Mouse (Mus musculus) adrenal gland, postnatal 4 days (tissue): ENCODE data around the gene Map4. TPM values are rescaled to one million over a fixed set of nuclear protein-coding genes. Genes with fewer than 3 reads are reported as not detected.
"Not testable (repeated sequence)": the region's sequence is repeated elsewhere in the genome, so short reads cannot be mapped to it uniquely, and the experiment has no call there.

Source experiments
- DNase-seq, 2 experiments: peaks; one replicate each; pipeline ENCODE4 v3.0.0; 2021 to 2022; ENCODE audit warnings: low spot score in 2 of 2, mixed read lengths in 2 of 2
- total RNA-seq, 2 experiments: library from RNA; stranded (reverse); gene quantifications; 2 replicates each; pipeline ENCODE4 v1.2.3; 2021

Map4 gene
- total RNA-seq, 2 experiments from 2014 or later, result 118 to 124 TPM

DNA sequence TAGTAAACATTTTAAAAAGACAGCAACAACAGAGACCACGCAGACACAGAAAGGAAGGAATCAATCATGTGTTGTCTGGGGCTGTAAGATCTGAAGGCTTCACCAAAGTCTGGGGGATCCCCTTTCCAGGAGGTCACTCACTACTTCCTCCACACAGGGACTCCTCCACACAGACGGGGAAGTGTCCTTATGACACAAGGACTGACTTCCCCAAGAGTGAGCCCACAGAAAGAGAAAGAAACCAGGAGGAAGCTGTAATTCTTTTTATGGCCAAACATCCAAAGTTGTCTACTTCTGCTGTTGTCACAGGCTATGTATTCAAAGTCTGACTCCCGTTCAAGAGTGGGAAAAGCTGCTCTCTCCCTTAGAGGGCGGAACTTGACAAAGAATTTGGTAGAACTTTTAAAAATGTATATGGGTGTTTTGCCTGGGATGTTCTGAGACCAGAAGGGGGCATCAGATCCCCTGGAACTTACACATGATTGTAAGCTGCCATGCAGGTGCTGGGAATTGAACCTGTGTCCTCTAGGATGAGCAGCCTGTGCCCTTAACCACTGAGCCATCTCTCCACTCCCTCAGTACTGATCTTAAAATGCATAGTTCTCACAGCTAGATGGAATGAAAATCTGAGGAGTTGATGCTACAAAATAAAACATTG, 16.9 kb upstream of the Map4 start:
- no peak for DNase-seq

GRCm38 (mm10) chr9:109917931-109918330, 13.3 kb upstream of the Map4 start:
- no peak for DNase-seq

DNA sequence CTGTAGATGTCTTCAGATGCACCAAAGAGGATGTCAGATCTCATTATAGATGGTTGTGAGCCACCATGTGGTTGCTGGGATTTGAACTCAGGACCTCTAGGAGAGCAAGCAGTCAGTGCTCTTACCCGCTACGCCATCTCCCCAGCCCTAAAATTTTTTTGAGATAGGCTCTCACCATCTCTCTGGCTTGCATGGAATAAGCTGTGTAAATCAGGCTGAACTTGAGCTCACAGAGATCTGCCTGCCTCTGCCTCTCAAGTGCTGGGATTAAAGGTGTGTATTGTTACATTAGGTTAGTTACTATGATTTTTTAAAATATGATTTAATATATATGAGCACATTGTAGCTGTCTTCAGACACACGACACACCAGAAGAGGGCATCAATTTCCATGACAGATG, 2.1 kb upstream of the Map4 start:
- no peak for DNase-seq

DNA sequence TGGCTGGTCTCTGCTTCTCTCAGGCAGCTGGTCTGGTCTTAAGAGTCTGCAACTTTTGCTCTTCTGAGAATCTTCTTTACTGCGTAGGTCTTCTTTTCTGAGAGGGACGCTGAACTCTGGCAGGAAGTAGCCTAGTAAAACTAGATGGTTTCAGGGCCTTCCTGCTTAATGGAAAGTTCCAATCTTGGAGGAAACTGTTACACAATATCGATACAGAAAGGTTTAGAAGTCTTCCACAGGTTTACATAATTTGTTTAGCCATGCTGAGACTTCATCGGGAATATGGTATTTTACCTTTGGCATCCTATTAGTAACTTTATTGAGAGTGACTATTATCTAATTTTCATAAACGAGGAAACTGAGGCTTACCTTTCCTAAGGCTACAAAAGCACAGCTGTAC, 1.2 kb upstream of the Map4 start:
- no peak for DNase-seq

- no peak for DNase-seq
Measured at GRCm38 (mm10) chr9:109930752-109931151, 508 bp upstream of the Map4 start.

GRCm38 (mm10) chr9:109932361-109932755, 1.1 kb downstream of the Map4 start:
- DNase-seq, result peak in 1 of 2 experiments; percentile 6

DNA sequence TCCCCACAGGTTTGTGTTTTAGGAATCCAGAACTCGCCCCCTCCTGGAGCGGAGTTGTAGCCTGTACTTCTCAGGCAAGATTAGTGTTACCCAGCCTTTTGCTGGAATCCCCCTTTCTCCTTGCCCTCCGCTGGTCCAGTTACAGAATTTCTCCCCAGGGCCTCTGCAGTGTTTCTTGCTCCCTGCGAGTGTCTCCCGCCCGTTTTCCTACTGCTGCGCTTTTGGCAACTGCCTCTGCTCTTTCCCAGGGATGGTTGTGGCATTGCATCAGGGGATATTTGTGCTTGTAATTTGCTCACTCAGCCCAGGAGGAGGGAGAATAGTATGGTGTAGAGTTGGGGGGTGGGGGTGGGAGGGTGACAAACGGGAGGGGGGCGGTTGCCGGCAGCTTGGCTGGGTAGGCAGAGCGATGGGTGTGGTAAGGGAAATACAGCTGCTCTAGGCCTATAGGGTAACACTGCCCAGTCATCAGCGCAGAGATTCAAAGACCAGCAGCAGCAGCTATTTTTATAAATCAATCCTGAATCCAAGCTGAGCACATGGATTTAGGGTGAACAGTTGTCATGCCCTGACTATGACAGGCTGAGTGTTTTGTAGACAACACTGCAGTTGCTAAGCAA, 1.6 kb downstream of the Map4 start:
- peak in 1 of 2 experiments; percentile 22 for DNase-seq

DNA sequence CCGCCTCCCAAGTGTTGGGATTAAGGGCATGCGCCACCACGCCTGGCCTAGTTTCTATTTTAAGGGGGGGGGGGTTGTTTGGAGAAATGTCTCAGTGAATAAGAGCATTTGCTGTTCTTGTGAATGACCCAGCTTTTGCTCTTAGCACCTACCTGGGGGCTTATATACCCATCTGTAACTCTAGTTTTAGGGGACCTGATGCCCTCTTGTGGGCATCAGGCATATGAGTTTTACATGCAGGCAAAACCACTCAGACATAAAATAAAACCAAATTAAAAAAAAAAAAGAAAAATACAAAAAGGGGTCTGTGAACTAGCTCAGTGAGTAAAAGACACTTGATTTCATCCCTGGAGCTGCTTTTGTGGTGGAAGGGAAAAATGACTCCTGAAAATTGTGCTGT, 8.1 kb downstream of the Map4 start:
- DNase-seq, result no peak

- DNase-seq, result no peak
Measured at GRCm38 (mm10) chr9:109942796-109943195, 11.5 kb downstream of the Map4 start.

DNA sequence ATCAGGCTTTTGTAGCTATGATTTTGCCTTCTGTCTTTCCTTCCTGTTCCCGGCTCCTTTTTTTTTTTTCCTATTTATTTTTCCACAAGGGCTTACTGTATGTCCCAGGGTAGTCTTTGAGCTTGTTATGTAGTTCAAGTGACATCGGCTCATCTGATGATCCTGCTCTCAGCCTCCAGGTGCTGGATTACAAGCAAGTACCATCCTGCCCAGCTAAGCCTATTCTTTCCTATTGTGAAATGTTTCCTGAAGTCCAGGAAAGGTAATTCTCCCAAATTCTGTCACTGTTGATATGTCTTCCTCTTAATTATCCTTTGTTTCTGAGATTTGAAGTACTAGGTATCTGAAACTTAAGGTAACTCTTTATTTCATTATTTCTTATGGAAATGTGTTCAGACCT, 13.5 kb downstream of the Map4 start:
- no peak for DNase-seq

- DNase-seq, result no peak
Measured at GRCm38 (mm10) chr9:109948546-109948945, 17.3 kb downstream of the Map4 start.

DNA sequence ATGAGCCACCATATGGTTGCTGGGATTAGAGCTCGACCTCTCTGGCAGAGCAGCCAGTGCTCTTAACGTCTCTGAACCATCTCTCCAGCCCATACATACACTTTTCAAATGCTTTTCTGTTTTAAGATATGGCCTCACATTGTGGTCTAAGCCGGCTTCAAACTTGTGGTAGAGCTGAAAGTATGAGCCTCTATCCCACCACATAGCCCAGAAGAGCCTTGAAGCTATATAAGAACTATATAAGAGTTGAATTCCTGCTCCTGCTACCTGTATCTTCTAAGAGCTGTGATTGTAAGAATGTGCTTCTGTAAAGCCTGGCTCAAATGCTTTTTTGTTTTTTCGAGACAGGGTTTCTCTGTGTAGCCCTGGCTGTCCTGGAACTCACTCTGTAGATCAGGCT, 18.5 kb downstream of the Map4 start:
- no peak for DNase-seq

GRCm38 (mm10) chr9:109953538-109953937, 22.3 kb downstream of the Map4 start:
- DNase-seq, result no peak

- no peak for DNase-seq
Measured at GRCm38 (mm10) chr9:109954631-109955030, 23.4 kb downstream of the Map4 start.

DNA sequence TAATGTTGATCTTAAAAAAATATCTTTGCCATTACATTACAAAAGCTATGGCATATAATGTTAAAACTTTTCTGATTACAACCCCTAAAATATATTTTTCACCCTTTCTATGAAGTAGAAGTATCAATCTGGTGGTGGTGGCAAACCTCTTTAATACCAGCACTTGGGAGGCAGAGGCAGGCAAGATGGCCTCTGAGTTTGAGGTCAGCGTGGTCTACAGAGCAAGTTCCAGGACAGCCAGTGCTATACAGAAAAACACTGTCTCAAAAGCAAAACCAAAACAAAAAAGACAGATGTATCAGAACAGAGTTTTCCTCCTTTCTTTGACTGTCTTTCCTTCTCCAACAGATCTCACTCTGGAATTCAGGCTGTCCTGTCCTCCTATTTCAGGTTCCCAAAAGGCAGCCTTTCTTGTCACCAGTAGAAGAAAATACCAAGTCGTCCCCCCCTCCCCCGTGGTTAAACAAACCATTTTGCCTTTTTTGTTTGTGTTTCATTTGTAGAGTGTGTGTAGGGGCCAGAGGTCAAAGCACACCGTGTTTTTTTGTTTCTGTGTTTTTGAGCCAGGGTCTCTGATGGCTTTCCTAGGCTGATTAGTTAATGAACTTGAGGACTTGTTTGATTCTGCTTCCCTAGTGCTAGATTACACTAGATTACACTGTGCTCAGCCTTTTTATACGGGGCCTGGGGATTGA, 28.3 kb downstream of the Map4 start:
- no peak for DNase-seq

- DNase-seq, result no peak
Measured at GRCm38 (mm10) chr9:109960593-109960992, 29.3 kb downstream of the Map4 start.

DNA sequence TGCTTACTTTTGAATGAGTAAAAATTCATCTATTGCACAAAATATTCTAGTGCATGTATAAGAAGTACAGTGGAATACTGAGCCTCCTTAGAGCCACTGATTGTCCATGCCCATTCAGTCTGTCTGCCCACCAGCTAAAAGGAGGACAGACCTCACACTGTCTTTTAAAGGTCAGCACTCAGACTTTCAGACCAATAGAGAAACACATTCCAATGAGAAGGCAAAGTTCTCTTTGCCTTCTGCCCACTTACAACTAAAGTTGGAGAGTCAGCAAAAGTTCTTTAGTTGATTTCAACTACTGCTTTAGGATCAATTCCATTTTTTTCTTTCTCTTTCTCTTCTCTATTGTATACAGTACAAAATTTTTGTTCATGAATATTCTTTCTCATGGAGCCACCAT, 33.5 kb downstream of the Map4 start:
- no peak for DNase-seq

GRCm38 (mm10) chr9:109968351-109969116, 37.3 kb downstream of the Map4 start:
- no peak for DNase-seq

DNA sequence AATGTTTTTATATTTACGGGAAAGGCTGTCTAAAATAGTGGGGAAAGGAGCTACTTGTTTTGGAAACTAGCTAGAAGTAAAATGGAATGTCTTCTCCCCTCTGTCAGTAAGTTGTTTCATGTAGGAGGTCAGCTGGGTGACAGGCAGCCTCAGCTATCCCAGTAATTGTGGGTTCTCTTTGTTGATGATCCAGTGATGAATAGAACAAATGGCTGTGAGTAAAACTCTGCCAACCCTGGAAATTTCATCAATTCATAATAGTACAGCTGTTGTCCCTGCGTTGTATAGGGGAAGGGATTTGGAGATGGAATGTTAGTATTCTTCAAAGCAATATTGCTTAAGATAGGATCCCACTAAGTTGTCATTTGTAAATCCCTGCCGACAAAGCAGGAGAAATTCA, 37.9 kb downstream of the Map4 start:
- no peak for DNase-seq

DNA sequence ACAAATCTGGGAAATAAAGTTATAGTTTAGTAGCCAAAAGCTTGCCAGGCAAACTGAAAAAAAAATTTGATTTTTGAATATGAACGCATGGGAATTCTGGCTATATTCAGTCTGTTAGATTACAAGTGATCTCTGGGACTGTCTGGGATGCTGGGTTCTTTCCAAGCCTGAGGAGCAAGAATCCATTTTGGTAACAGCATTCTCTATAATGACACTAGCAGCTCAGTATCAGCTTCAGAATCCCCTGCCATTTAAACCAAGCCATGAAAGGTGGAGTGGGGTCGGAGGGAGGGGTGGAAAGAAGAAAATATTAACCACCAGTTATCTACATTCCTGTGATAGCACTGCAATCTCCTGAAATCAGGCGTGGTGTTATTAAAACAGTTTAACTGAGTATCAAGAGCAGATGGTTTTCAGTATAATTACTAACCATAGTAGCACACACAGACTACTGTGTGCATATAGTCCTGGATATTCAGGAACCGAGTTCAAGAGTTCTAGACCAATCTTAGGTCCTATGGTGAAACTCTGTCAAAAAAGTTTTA, 38.6 kb downstream of the Map4 start:
- DNase-seq, result no peak

DNA sequence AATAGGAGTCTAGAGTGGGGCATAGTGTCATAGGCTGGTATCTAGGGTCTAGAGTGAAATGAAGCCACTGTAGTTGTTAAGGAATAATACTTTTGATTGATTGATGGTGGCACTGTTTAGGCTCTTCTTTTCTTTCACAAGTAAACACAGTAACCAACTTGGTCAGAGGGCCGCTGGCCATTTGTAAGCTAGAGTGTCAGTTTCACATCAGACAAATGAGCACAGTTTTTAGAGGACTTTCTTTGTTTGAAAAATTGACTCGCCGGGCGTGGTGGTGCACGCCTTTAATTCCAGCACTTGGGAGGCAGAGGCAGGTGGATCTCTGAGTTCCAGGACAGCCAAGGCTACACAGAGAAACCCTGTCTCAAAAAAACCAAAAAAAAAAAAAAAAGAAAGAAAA, 40.5 kb downstream of the Map4 start:
- not testable (repeated sequence) for DNase-seq

DNA sequence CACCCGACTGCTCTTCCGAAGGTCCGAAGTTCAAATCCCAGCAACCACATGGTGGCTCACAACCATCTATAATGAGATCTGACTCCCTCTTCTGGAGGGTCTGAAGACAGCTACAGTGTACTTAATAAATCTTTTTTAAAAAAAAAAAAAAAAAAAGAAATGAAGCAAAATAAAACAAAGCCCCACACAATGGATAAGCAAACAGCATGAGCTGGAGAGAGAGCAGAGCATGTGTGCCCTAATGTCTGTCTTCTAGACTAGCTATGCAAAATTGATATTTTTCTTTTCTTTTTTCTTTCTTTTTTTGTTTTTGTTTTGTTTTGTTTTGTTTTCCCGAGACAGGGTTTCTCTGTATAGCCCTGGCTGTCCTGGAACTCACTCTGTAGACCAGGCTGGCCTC, 49.0 kb downstream of the Map4 start:
- not testable (repeated sequence) for DNase-seq
